Mouse (Mus musculus) yolk sac, embryonic 10.5 days (tissue): ENCODE measurements around the gene Prelid3b.

Source experiments
- DNase-seq: peaks from one replicate; pipeline ENCODE4 v3.0.0-alpha.2; 2017; ENCODE audit warnings: low spot score

Prelid3b gene

GRCm38 (mm10) chr2:174463370-174463769 lies 9.5 kb downstream of the Prelid3b start:
- no peak for DNase-seq

- DNase-seq: no peak
Measured at GRCm38 (mm10) chr2:174459365-174459764, 13.5 kb downstream of the Prelid3b start.

- peak; percentile 58 for DNase-seq
Measured at GRCm38 (mm10) chr2:174453681-174454080, 19.2 kb downstream of the Prelid3b start.

- DNase-seq: no peak
Measured at GRCm38 (mm10) chr2:174450353-174450752, 22.5 kb downstream of the Prelid3b start, which contains the start of gene Tubb1. Gene Tubb1 (plus strand): TSS chr2:174450695.

GRCm38 (mm10) chr2:174448405-174448804 lies 24.5 kb downstream of the Prelid3b start:
- no peak for DNase-seq

- DNase-seq: no peak
Measured at GRCm38 (mm10) chr2:174446905-174447304, 26.0 kb downstream of the Prelid3b start.

- DNase-seq: no peak
Measured at GRCm38 (mm10) chr2:174446492-174446891, 26.4 kb downstream of the Prelid3b start.

GRCm38 (mm10) chr2:174445018-174445417 lies 27.9 kb downstream of the Prelid3b start:
- no peak for DNase-seq

- DNase-seq: no peak
Measured at GRCm38 (mm10) chr2:174444359-174444758, 28.5 kb downstream of the Prelid3b start.

- no peak for DNase-seq
Measured at GRCm38 (mm10) chr2:174443046-174443445, 29.8 kb downstream of the Prelid3b start.

GRCm38 (mm10) chr2:174442460-174442859 lies 30.4 kb downstream of the Prelid3b start:
- no peak for DNase-seq

- no peak for DNase-seq
Measured at GRCm38 (mm10) chr2:174441898-174442297, 31.0 kb downstream of the Prelid3b start.

- DNase-seq: no peak
Measured at GRCm38 (mm10) chr2:174439961-174440360, 32.9 kb downstream of the Prelid3b start.

- DNase-seq: no peak
Measured at GRCm38 (mm10) chr2:174439450-174439838, 33.4 kb downstream of the Prelid3b start.

GRCm38 (mm10) chr2:174438737-174439449 lies 34.0 kb downstream of the Prelid3b start, which contains the start of gene Ctsz:
Gene Ctsz (minus strand): TSS chr2:174439039.
- peak; percentile 89 for DNase-seq

- DNase-seq: no peak
Measured at GRCm38 (mm10) chr2:174438181-174438580, 34.7 kb downstream of the Prelid3b start.

- no peak for DNase-seq
Measured at GRCm38 (mm10) chr2:174437697-174437982, 35.2 kb downstream of the Prelid3b start.

- no peak for DNase-seq
Measured at GRCm38 (mm10) chr2:174436916-174437696, 35.8 kb downstream of the Prelid3b start.

- no peak for DNase-seq
Measured at GRCm38 (mm10) chr2:174436076-174436701, 36.7 kb downstream of the Prelid3b start.

GRCm38 (mm10) chr2:174434943-174435342 lies 37.9 kb downstream of the Prelid3b start:
- DNase-seq: no peak

- no peak for DNase-seq
Measured at GRCm38 (mm10) chr2:174428996-174429591, 43.8 kb downstream of the Prelid3b start.

- peak; percentile 76 for DNase-seq
Measured at GRCm38 (mm10) chr2:174428076-174428835, 44.6 kb downstream of the Prelid3b start.
